Mouse (Mus musculus) lung, postnatal 14 days (tissue): ENCODE measurements around the gene Gnat1.

ENCODE experiments used
- DNase-seq: peaks from one replicate; pipeline ENCODE4 v3.0.0; 2021

Gnat1 gene

DNA sequence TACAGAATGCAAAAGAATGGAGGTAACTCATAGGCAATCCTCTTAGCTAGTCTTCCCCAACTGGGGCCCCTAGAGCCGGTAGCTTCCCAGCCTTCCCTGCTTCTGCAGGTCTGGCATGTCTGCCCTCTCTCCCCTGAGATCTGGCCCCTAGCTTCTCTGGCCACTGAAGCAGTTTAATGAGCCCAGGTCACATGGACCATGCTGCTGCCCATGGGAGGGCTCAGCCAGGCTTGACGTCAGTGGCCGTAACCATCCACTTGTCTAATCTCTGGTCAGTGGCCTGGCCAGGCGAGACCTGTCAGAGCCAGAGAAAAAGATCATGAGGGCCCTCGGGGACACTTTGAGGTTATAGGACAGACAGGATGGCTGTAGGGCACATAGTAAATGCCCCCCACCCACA lies 9.3 kb downstream of the Gnat1 start:
- no peak for DNase-seq

- DNase-seq = no peak
Measured at GRCm38 (mm10) chr9:107669480-107669945, 10.0 kb downstream of the Gnat1 start, which contains the start of gene Slc38a3. Gene Slc38a3 (minus strand): TSS chr9:107669530.

- no peak for DNase-seq
Measured at GRCm38 (mm10) chr9:107668916-107669315, 10.6 kb downstream of the Gnat1 start.

DNA sequence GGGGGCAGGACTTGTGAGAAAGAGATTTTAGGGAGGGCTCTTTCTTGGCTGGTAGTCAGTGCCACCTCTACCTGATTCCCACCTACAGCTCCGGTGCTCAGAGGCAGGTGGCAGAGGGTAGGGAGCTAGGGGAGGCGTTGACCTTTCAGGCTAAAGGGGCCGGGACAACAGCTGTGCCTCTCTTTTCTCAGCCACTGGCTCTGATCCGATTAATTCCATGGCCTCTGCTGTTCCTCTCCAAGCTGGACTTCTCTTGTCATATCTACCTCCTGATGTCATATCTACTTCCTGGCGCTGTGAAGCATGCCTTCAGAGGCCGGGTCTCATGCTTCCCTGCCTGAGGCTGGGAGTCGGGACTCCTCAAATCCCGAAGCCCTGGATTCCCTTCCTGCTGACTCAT lies 11.5 kb downstream of the Gnat1 start:
- no peak for DNase-seq

DNA sequence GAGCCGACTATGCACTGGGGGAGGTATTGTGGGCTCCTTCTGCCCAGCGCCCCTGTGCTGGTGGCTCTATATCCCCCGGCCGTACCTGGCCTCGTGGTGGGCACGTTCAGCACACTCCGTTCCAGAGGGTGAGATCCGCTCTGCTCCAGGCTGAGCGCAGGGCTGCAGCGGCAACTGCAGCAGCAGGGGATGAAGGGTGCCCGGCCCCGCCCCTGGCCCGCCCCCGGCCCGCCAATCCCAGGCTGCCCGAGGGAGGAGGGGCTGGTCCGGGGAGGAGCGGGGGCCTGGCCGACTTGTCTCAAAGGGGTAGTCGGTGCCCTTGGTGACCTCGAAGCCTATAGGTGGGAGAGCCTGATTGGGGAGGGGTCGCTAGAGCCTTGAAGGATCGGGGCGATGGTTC lies 12.3 kb downstream of the Gnat1 start:
- peak; percentile 51 for DNase-seq

DNA sequence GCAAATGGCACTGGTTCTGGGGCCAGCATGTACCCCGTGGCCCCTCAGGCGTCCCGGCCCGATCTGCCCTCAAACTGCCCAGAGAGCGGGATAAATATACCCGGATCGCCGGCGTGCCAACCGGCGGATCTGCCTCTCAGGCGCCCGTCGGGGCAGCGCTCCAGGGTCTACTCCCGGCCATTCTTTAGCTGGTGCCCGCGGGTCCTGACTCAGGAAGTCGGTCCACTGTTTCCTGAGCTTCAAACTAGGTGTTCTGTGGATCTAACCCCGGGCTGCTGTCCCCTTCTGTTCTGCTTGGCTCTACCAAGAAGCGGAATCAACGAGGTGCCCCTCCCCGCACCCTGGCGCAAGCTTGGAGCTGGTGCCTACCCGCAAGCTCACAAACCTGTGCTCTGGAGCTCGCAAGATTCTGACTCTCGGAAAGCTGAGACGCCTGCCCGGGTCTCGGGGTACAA lies 12.7 kb downstream of the Gnat1 start:
- no peak for DNase-seq

DNA sequence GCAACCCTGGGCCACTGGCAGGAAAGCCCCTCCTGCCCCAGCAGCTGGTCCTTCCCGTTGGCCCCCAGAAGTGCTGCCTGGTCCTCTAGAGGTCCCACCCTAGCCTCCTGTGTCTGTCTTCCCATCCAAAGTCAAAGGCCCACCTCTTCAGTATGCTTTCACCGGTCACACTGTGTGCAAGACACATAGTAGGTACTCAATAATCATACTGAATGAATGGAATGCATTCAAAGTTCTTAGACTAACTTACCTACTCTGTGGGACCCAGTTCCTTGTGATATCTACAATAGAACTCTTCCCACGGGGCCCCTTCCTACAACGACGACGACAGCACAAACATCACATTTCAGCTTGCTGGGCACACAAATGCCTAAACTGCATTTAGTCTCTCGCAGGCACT lies 14.2 kb downstream of the Gnat1 start:
- no peak for DNase-seq

- DNase-seq = no peak
Measured at GRCm38 (mm10) chr9:107663525-107663924, 16.0 kb downstream of the Gnat1 start.

DNA sequence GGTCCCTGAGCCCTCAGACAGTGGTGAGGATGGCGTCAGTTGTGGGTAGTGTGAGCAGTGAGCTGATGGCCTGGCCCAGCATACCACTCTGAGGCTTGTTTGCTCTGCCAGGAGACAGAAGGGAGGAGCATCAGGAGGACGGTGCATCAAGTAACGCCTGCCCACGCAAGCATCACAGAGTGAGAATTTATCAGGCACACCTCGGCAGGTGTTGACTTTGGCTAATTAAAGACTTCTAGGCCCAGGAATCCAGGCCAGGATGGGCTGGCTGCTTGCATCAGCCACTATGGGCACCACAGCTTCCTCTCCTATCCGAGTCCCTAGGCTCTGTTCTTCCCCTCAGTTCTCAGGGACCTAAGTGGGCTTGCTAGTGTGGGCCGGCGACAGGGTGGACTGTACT lies 17.2 kb downstream of the Gnat1 start:
- DNase-seq = no peak

- no peak for DNase-seq
Measured at GRCm38 (mm10) chr9:107660777-107661176, 18.7 kb downstream of the Gnat1 start.

DNA sequence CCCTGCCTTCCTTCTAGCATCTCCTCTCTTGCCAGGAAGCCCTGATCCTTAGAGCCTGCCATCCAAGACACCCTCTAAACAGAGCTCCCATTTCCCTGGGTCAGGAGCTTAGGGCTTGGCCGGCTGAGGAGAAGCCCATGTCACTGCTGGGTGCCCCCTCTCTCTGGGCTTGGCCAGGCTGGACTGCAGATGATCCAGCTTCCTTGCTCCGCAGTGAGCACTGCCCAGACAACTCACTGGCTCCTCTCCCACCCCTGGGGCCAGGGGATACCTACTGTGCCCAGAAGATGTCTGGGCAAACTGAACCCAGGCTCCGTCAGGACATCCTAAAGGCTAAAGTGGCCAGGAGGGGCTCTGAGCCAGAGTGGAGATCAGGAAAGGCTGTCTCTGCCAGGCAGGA lies 19.6 kb downstream of the Gnat1 start:
- DNase-seq = no peak

GRCm38 (mm10) chr9:107659551-107659950 lies 20.0 kb downstream of the Gnat1 start:
- DNase-seq = no peak

- DNase-seq = no peak
Measured at GRCm38 (mm10) chr9:107658096-107658495, 21.4 kb downstream of the Gnat1 start.

DNA sequence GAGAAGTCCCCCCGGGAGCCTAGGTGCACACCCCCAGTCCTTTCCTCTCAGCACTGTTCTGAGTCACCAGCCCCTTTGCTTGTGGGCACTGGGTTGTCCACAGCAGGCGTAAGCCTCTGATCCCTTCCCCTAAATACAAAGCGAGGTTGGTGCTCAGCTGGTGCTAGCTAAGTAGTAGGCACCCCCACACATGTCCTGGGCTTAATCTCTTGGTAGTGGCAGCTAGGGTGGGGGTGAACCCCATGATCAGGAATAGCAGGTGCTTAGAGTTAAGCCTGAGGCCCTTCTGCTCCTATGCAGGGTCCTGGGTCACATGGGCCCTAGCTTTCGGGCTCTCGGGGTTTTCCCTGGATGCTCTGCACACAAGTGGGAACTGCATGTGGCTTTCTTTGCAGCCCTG lies 22.4 kb downstream of the Gnat1 start:
- no peak for DNase-seq

DNA sequence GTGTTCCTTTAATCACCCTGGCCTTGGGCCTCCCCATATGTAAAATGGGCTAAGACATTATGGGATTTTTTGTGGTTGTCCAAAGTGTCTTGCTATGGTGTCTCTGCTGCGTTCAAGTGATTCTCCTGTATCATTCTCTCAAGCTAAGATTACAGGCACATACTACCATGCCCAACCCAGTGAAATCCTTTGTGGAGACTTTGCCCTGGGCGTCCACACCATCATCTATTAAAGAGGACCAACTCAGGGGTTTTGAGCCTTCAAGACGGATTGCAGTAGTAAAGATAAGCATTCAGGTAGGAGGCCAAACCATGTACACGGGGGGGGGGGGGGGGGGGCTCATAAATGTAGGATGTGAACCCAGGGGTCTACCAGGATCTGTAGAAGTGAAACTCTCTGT lies 24.9 kb downstream of the Gnat1 start:
- no peak for DNase-seq

DNA sequence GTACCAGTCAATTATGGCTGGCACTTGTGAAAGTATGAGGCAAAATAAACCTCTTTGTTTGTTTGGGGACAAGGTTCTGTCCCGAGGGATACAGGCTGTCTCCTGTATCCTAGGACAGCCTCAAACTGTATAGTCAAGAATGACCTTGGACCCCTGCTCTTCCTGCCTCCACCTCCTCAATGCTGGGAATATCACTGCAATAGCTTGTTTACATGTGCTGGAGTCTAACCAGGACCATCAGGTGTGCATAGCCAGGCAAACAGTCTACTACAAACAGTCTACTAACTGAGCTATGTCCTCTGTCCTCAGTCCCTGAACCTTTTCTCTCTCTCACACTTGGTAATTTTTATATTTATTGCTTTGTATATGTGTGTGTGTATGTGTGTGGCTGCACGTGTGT lies 26.0 kb downstream of the Gnat1 start:
- DNase-seq = no peak

- DNase-seq = no peak
Measured at GRCm38 (mm10) chr9:107650708-107651481, 28.6 kb downstream of the Gnat1 start.

GRCm38 (mm10) chr9:107650225-107650624 lies 29.3 kb downstream of the Gnat1 start:
- no peak for DNase-seq

GRCm38 (mm10) chr9:107648767-107649166 lies 30.7 kb downstream of the Gnat1 start:
- DNase-seq = no peak

GRCm38 (mm10) chr9:107646975-107647374 lies 32.5 kb downstream of the Gnat1 start:
- DNase-seq = no peak

- DNase-seq = peak; percentile 88
Measured at GRCm38 (mm10) chr9:107645577-107645976, 33.9 kb downstream of the Gnat1 start.

DNA sequence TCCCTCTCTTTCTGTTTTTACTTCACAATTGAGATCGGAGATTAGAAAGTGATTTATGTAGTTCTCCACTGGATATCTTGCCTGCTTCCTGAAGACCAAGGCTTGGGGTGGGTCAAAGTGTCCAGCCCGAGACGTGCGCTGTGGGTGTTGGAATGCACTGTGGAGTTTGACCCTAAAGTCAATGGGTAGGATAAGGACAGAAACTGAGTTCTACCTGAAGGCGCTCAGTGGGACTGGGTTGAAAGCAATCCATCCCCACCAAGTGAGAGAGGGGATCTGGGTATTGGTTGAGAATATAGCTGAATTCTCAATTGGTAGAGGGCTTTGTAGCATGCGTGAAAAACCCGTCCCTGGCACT lies 34.4 kb downstream of the Gnat1 start:
- DNase-seq = no peak

DNA sequence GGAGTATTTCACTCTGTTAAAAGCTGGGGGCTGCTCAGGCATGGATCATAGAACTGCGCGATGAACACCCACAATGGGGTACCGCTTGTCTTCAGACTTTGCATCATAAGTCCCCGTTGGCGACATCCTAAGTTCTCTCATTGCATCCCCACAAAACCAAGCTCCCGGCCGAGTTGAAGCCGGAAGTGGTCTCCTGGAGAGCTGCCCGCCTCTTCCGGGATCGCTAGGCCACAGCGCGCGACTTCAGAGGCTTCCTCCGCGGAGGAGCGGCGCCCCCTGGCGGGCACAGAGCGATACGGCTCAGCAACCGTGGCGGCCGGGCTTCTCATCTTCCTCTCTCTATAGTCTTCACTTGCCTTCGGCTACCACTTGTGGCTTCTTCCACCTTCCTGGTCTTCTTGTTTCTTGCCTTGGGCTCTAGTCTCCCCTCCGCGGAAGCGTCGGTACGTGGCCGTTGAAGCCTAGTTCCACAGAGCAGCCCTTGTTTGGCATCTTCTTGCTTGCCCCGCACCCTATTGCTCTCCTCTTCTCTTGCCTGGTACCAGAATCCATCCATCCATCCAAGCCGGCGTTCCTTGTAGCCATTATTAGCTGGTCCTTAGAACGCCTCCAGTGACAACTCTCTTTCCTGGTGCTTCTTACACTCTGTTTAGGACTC lies 34.9 kb downstream of the Gnat1 start:
- DNase-seq = peak; percentile 96

- no peak for DNase-seq
Measured at GRCm38 (mm10) chr9:107643544-107644214, 35.8 kb downstream of the Gnat1 start.
